Mouse (Mus musculus): ENCODE measurements around the gene Olfr772.

GRCm38 (mm10) chr10:129138898-129139297 lies 38.8 kb downstream of the Olfr772 start, which contains the start of gene Olfr770:
- TF ChIP-seq CTCF (IDR thresholded peaks at IDR 0.05; ENCODE audit: low read depth) (no peak), EP300 (optimal IDR thresholded peaks at IDR 0.05) (no peak)

Measured in stomach, postnatal 0 days (tissue).